Mouse (Mus musculus): ENCODE measurements around the gene Dpep2nb. TPM values are rescaled to one million over a fixed set of nuclear protein-coding genes. Genes with fewer than 3 reads are reported as not detected.

Dpep2nb gene
- total RNA-seq, 1 experiment from 2014 or later = 0.41 TPM

DNA sequence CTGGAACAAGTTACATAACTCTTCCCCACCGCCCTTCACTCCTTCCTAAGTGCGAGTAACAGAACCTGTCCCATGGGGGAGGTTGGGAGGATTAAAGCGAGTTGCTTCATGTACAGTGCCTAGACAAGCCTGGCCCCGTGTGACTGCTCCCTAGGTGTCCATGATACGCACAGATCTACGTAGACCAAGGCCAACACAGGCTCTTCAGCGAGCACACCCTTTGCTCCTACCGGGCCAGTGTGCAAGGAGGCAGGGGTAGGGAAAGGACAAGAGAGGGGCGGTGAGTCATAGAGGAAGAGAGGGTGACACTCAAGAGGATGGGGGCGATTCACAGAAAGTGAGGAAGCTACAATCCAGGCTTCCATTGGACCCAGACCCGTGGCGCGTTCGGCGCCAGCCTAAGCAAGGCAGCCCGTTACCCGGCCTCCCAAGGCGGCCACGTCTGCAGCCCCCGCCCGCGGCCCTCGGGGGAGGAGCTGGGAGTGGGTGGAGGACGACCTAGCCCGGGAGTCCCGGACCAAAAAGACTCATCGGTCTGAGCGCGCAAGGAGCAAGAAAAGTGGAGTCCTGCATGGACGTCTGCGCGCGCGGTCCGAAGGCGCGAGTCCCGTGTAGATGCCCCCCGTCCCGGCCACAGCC lies 40.4 kb downstream of the Dpep2nb start:
- ATAC-seq (replicated peaks; ENCODE audit: low read depth, poor library complexity, severe bottlenecking) = peak; percentile 27

DNA sequence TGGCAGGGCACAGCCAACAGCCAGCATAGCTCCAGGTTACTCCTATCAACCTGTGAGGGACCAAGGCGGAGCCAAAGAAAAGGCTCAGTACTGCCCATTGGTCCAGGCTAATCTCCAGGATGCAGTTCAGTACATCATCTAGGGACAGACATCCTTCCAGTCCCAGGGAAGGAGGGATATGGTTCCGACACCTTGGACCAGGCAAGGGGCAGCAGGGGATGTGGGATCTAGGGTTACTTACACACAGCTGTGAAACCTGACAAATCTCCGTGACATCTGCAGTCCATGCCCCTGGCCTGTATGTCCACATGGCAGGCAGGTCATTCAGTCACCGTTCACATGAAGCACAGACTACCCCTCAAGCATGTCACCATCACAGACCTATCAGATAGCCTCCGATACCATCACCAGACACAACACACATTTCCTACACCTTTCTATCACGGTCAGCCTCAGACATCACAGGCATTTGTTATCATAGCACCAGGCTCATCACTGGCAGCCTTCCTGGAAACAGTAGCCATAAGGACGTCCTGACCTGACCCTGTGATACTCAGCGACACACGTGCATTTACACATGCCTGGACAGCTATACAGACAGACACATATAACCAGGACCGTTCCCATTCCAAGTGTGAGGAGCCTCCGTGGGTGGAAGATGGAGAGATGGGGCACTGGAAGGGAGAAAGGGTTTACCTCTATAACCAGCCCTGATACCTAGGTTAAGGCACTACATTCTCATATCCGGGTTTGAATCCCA lies 41.1 kb downstream of the Dpep2nb start:
- no peak for ATAC-seq (replicated peaks; ENCODE audit: low read depth, poor library complexity, severe bottlenecking)

DNA sequence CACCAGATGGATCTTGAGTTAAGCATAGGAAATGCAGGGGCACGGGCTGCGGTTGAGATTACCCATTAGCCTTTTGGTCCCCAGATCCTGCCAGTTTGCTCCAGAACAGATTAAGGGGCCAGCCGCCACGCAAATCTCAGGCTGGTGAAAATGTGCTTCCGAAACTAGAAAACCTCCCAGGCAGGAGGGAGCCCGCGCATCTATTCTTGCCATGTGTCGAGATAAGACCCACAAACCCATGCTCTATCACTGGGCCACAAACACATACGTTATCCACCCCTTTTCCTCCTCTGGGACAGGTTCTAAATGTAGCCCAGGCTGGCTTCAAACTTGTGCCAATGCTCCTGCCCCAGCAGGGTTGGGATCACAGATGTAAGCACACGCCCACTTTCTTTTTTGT lies 44.2 kb downstream of the Dpep2nb start:
- ATAC-seq (replicated peaks; ENCODE audit: low read depth, poor library complexity, severe bottlenecking) = peak; percentile 21

DNA sequence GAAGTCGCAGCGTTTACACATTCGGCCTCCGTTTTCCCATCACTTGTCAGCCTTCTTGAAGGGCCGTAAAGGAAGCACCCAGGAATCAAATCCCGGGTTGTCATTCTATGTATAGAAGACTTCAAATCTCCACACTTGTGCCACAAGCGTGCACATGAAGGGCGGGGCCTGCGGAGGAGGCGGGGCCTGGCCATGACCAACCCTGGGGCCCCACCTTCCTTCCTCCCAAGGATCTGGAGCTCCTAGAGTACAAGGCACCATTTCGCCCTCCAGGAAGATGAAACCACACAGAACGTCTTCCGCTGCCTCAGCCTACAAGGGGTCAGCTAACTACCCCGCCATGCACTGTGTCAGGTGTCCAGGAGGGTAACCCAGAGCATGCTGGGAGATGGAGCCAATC lies 44.7 kb downstream of the Dpep2nb start:
- no peak for ATAC-seq (replicated peaks; ENCODE audit: low read depth, poor library complexity, severe bottlenecking)

DNA sequence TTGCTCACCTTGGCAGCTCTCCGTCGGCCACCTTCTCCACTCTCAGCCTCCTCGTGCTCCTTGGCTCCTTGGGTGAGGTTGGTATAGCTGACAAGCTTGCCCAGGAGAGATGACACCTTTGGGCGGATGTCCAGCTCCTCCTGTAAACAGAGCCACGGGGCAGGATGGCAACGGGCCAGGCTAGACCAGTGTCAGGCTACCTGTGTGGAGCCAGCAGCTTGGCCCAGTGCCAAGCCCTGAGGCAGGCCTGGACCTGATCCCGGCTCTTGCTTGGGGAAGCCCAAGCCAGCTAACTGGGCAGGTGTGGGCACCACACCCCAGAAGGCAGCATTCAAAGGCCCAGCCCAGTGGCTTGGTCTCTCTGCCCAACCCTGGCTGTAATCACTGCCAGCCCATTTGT lies 46.4 kb downstream of the Dpep2nb start:
- ATAC-seq (replicated peaks; ENCODE audit: low read depth, poor library complexity, severe bottlenecking) = no peak

DNA sequence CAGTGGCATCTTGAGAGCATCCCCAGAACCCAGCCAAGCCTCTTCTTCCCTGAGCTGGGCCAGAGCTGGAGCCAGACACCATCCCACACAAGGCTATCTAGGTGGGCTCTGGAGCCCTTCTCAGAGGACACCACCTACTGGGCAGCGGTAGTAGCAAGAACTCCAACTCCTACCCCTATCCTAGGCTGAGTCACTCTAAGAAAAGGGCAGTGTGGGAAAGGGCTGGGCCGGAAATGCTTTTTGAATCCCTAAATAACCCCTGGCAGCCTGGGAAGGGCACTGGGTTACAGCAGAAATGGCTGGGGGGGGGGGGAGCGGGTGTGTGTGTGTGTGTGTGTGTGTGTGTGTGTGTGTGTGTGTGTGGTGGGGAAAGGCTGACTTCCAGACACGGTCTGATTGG lies 48.0 kb downstream of the Dpep2nb start:
- no peak for ATAC-seq (replicated peaks; ENCODE audit: low read depth, poor library complexity, severe bottlenecking)

DNA sequence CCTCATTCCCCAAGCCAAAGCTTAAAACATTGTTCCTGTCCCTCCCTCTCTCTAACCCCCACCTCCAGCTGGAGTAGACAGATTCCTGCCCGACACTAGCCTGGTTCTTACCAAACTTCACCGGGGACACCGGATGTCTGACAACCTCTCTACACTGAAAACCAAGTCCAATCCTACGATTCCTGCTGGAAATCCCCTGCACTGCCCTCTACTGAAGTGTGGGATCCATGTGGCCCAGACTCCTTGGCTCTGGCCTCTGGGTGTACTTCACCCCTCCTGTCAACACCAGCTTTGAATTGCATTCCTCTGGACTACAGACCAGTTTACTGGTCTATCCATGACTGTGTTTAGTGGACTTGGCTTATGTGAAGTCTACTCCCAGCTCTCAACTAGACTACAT lies 49.2 kb downstream of the Dpep2nb start:
- ATAC-seq (replicated peaks; ENCODE audit: low read depth, poor library complexity, severe bottlenecking) = no peak

DNA sequence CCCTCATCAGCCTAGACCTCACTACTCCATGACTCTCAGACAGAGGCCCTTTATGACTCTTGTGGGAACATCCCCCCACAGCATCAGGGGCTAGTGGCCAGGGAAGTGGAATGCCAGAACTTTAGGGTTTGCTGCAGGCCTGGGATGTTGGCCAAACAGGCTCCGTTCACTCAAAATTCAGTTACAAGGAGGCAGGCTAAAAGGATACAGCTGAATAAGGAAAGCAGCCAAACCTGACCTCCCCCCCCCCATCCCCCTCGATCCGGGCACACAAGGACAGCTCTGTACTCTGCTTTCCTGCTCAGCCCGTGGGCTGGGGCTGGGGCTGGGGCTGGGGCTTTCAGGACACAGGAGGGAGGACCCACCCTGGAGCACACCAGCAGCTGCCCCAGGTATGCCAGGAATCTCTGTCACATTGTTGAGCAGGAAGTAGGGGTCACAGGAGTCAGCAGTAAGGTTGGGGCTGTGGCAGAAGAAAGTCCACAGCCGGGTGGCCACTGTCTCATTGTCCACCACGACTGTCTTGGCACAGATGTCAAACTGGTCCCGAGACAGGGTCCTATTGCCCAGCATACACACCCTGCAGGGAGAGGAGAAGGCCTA lies 54.6 kb downstream of the Dpep2nb start:
- ATAC-seq (replicated peaks; ENCODE audit: low read depth, poor library complexity, severe bottlenecking) = no peak

DNA sequence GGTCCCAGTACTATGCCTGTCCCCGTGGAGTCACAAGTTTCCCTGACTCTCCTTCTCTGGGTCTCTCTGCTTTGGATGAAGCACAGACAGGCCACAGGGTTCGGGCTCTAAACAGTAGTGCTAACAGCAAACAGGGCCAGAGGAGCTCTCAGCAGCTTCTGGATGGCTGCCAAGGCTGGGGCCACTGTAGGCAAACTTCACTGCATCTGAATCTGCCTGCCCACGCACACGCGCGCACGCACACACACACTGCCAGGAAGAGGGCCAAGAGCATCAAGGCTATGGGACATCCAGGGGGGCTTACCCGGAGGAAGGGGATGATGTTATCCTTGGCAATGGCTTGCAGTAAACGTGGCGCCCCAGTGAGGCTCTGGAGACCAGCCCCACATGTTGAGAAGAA lies 56.4 kb downstream of the Dpep2nb start:
- ATAC-seq (replicated peaks; ENCODE audit: low read depth, poor library complexity, severe bottlenecking) = no peak

Other genes with a start within 250 kb of the Dpep2nb start
- gene Gfod2, start 247.3 kb downstream of the Dpep2nb start, total RNA-seq (2017) = 0.92 and 3.7 TPM in 2 replicates
- gene Ranbp10, start 178.6 kb downstream of the Dpep2nb start, total RNA-seq (2017) = 9.4 and 13.4 TPM in 2 replicates
- not detected in 2 replicates for gene Tsnaxip1, start 178.2 kb downstream of the Dpep2nb start, total RNA-seq (2017)
- 13.4 and 16.9 TPM in 2 replicates for gene Cenpt, start 152.7 kb downstream of the Dpep2nb start, total RNA-seq (2017)
- 23.6 and 24.3 TPM in 2 replicates for gene Thap11, start 150.8 kb downstream of the Dpep2nb start, total RNA-seq (2017)
- gene Nutf2, start 145.4 kb downstream of the Dpep2nb start, total RNA-seq (2017) = 50.5 and 55.0 TPM in 2 replicates
- gene Edc4, start 125.1 kb downstream of the Dpep2nb start, total RNA-seq (2017) = 32.8 and 39.7 TPM in 2 replicates
- gene Nrn1l, start 112.4 kb downstream of the Dpep2nb start, total RNA-seq (2017) = not detected in 2 replicates
- 15.6 and 23.7 TPM in 2 replicates for gene Pskh1, start 105.5 kb downstream of the Dpep2nb start, total RNA-seq (2017)
- gene Ctrl, start 72.1 kb downstream of the Dpep2nb start, total RNA-seq (2017) = 0.14 and 2.7 TPM in 2 replicates
- gene Psmb10, start 67.5 kb downstream of the Dpep2nb start, total RNA-seq (2017) = 51.3 and 62.1 TPM in 2 replicates
- gene Lcat, start 62.6 kb downstream of the Dpep2nb start, total RNA-seq (2017) = 0.32 and 1.4 TPM in 2 replicates
- 1.9 and 8.1 TPM in 2 replicates for gene Slc12a4, start 39.9 kb downstream of the Dpep2nb start, total RNA-seq (2017)
- gene Dpep3, start 26.5 kb downstream of the Dpep2nb start, total RNA-seq (2017) = not detected in 2 replicates
- gene Dus2, start 14.6 kb downstream of the Dpep2nb start, total RNA-seq (2017) = 9.7 and 17.6 TPM in 2 replicates
- 8.7 and 12.3 TPM in 2 replicates for gene Ddx28, start 5.9 kb upstream of the Dpep2nb start, total RNA-seq (2017)
- 37.3 and 47.8 TPM in 2 replicates for gene Nfatc3, start 52.9 kb upstream of the Dpep2nb start, total RNA-seq (2017)
- not detected in 2 replicates for gene Esrp2, start 131.0 kb upstream of the Dpep2nb start, total RNA-seq (2017)
- 11.2 and 13.3 TPM in 2 replicates for gene Pla2g15, start 144.4 kb upstream of the Dpep2nb start, total RNA-seq (2017)
- 24.0 and 28.2 TPM in 2 replicates for gene Slc7a6, start 162.9 kb upstream of the Dpep2nb start, total RNA-seq (2017)
- 36.8 and 50.1 TPM in 2 replicates for gene Slc7a6os, start 205.0 kb upstream of the Dpep2nb start, total RNA-seq (2017)
- 44.0 and 51.4 TPM in 2 replicates for gene Prmt7, start 205.0 kb upstream of the Dpep2nb start, total RNA-seq (2017)

Data from common myeloid progenitor, adult 5-6 weeks (primary cell).